Mouse (Mus musculus): Measurements from ENCODE around the gene Reep1.
"Not testable (repeated sequence)": the region's sequence is repeated elsewhere in the genome, so short reads cannot be mapped to it uniquely, and the experiment has no call there.

Reep1 gene

GRCm38 (mm10) chr6:71840597-71841290 is 133.4 kb downstream of the Reep1 start:
- DNase-seq (ENCODE audit: extremely low spot score) = no peak

GRCm38 (mm10) chr6:71846906-71847305 is 139.5 kb downstream of the Reep1 start:
- DNase-seq (ENCODE audit: extremely low spot score) = not testable (repeated sequence)

All from embryo, embryonic 9.5 days (tissue).